Mouse (Mus musculus) hindbrain, postnatal 0 days (tissue): ENCODE data around the gene Il25. TPM values are rescaled to one million over a fixed set of nuclear protein-coding genes. Genes with fewer than 3 reads are reported as not detected.
"Not testable (repeated sequence)": the region's sequence is repeated elsewhere in the genome, so short reads cannot be mapped to it uniquely, and the experiment has no call there.

Source experiments
- ATAC-seq: fragments of 200-750 bp; cut with Nextera tagmentation; 2 replicates; pipeline ENCODE4 v1.8.0; 2017; ENCODE audit warnings: mild to moderate bottlenecking, moderate TSS enrichment, moderate library complexity
- DNase-seq: peaks from one replicate; pipeline ENCODE4 v3.0.0-alpha.2; 2015; ENCODE audit warnings: low spot score
- H3K27ac ChIP-seq: fragments of 300-500 bp; sonication (generic); 2 replicates; pipeline ENCODE4 v1.5.1; 2014; ENCODE audit warnings: mild to moderate bottlenecking
- H3K27me3 ChIP-seq: fragments of 300-500 bp; sonication (generic); 2 replicates; pipeline ENCODE4 v1.6.1; 2014; ENCODE audit warnings: low read length, mixed read lengths; ENCODE audit not compliant: insufficient read depth
- H3K36me3 ChIP-seq: fragments of 300-500 bp; sonication (generic); 2 replicates; pipeline ENCODE4 v1.6.1; 2014; ENCODE audit warnings: low read length, mixed read lengths; ENCODE audit not compliant: insufficient read depth
- H3K4me1 ChIP-seq: fragments of 300-500 bp; sonication (generic); 2 replicates; pipeline ENCODE4 v1.6.1; 2014; ENCODE audit warnings: antibody characterized with exemption, low read length, mixed read lengths; ENCODE audit not compliant: insufficient read depth
- H3K4me2 ChIP-seq: fragments of 300-500 bp; sonication (generic); 2 replicates; pipeline ENCODE4 v1.6.1; 2014; ENCODE audit warnings: low read depth, mild to moderate bottlenecking, low read length, moderate library complexity, mixed read lengths
- H3K4me3 ChIP-seq: fragments of 300-500 bp; sonication (generic); 2 replicates; pipeline ENCODE4 v1.5.1; 2014; ENCODE audit warnings: low read length
- H3K9ac ChIP-seq: fragments of 300-500 bp; sonication (generic); replicated peaks from 2 replicates; pipeline ENCODE4 v1.6.1; 2014; ENCODE audit warnings: mild to moderate bottlenecking, low read length, moderate library complexity, mixed read lengths
- H3K9me3 ChIP-seq: fragments of 300-500 bp; sonication (generic); 2 replicates; pipeline ENCODE4 v1.6.1; 2016; ENCODE audit warnings: low read length, mixed read lengths
- CTCF ChIP-seq: IDR thresholded peaks from 2 replicates; pipeline ENCODE4 v1.5.1; 2016; ENCODE audit warnings: antibody characterized with exemption, control low read depth, low read depth
- WGBS: fragments of 180-500 bp; shearing (Covaris S2); extraction: QIAGEN DNeasy Blood & Tissue Kit; methylation state at CpG from one replicate; pipeline ENCODE4 v1.1.7; 2014; 5-methylcytosine and 5-hydroxymethylcytosine counted together
- polyA plus RNA-seq: library from polyadenylated mRNA; unstranded; fragments of >200 nt; fragmentation: Nextera tagmentation; extraction: Ambion mirVana; gene quantifications from 2 replicates; pipeline ENCODE4 v1.2.1, GENCODE M21; 2015
- total RNA-seq: library from RNA; depleted of rRNA; stranded (reverse); fragments of >200 nt; gene quantifications from 2 replicates; pipeline ENCODE4 v1.2.3, GENCODE M21; 2014

Gene Il25
- total and polyA plus RNA-seq, 2 experiments from 2014 or later: 0.95 TPM; not detected in 1

DNA sequence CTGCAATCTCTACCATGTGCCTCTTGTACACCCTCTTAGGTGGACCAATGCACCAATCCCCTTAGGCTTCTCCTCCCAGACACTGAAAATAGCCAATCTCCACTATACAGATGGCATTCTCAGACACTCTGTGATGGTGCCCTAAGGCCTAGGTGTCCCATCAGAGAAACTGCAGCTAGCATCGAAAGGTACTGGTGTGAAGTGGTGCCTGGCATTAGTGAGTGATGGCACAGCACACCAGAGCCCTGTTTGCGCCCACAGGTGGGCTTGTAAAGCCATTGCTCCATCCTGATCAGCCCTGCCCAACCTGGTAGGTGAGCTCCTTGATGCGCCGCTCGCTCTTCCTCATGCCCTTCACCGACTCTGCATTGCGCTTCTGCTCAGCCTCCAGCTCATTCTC is 11.5 kb downstream of the Il25 start:
- ATAC-seq (no peak), DNase-seq (no peak)
- no peaks in the 10 kb centered on the region for H3K9me3 ChIP-seq
- no peaks in the 10 kb centered on the region for H3K4me1 ChIP-seq
- H3K27ac ChIP-seq: no peak overlapping the region
- H3K9ac ChIP-seq: no peak overlapping the region
- no peak overlapping the region for H3K4me2 ChIP-seq
- no peaks in the 10 kb centered on the region for H3K36me3 ChIP-seq
- no peak for TF ChIP-seq CTCF
- WGBS: 92% methylated on average over 7 of the region's 7 CpGs
- H3K4me3 ChIP-seq: no peak overlapping the region
- no peaks in the 10 kb centered on the region for H3K27me3 ChIP-seq

DNA sequence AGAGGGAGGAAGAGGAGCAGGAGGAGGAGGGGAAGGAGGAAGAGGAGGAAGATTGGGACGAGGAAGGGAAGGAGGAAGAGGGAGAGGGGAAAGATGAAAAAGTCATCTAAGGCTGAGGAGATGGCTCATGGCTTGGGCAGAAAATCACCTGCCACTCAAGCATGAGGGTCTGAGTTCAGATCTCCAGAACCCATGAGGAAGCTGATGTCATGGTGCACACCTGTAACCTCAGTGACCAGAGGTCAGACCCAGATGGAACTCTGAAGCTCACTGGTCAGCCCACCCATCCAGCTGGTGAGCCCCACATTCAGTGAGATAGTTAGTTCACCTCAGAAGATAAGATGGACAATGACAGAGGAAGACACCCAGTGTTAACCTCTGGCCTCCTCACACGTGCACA is 12.4 kb downstream of the Il25 start:
- 80% methylated on average over 2 of the region's 2 CpGs for WGBS
- ATAC-seq: no peak
- no peak overlapping the region for H3K27ac ChIP-seq
- H3K4me2 ChIP-seq: no peak overlapping the region
- TF ChIP-seq CTCF: no peak
- H3K27me3 ChIP-seq: no peaks in the 10 kb centered on the region
- H3K4me3 ChIP-seq: no peak overlapping the region
- no peaks in the 10 kb centered on the region for H3K9me3 ChIP-seq
- H3K9ac ChIP-seq: no peak overlapping the region
- DNase-seq: no peak
- no peaks in the 10 kb centered on the region for H3K4me1 ChIP-seq
- no peaks in the 10 kb centered on the region for H3K36me3 ChIP-seq

DNA sequence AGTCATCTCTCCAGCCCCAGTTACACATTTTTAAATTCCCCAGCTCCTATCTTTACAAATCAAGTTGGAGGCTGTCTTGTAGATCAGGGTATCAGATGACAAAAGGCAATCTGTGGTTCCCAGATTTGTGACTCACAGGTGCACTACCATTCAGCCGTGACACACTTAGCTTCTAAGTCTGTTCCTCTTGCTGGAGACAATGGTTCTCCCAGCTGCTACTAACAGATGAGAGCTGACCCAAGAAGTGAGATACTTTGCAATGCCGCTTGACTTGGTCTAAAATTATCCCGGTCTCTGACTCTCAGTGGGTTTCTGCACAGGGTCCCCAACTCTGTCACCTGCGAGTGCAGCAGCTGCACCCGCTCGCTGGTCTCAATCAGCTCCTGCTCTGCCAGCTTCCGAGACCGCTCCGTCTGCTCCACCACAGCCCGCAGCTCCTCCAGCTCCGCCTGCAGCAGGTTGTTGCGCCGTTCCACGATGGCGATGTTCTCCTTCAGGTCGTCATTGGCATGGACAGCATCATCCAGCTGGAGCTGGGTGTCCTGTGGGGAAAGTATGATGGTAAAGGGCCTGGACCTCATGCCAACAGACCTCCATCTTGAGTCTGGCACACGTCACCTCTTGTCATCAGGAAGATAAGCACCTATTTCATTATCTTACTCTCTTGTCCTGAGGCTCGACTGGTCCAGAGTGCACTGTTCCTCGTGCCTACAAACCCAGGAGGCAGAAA is 13.6 kb downstream of the Il25 start:
- TF ChIP-seq CTCF: no peak
- Histone ChIP-seq H3K27me3 (no peaks in the 10 kb centered on the region), H3K36me3 (no peaks in the 10 kb centered on the region), H3K4me3 (no peak overlapping the region), H3K4me2 (no peak overlapping the region), H3K9me3 (no peaks in the 10 kb centered on the region), H3K9ac (no peak overlapping the region), H3K27ac (no peak overlapping the region), H3K4me1 (no peaks in the 10 kb centered on the region)
- DNase-seq: no peak
- WGBS: 84% methylated on average over 19 of the region's 19 CpGs
- no peak for ATAC-seq

DNA sequence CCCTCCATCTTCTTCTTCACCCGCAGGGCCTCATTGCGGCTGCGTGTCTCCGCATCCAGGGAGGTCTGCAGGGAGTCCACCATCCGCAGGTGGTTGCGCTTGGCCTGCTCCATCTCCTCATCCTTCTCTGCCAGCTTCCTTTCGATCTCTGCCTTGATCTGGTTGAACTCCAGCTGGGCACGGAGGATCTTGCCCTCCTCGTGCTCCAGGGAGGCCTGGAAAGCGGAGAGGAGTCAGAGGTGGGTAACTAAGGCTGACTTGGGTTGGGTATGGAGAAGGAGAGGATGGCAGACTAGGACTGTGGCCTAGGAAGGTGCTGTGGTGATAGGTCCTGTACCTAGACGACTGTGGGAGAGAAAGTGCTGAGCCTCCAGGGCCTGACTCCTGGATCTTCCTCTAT is 14.5 kb downstream of the Il25 start:
- H3K36me3 ChIP-seq, H3K4me1 ChIP-seq, ATAC-seq, H3K27me3 ChIP-seq, H3K4me2 ChIP-seq, H3K9me3 ChIP-seq, H3K27ac ChIP-seq, DNase-seq, H3K4me3 ChIP-seq, H3K9ac ChIP-seq: not testable (repeated sequence)
- 81% methylated on average over 10 of the region's 11 CpGs for WGBS

DNA sequence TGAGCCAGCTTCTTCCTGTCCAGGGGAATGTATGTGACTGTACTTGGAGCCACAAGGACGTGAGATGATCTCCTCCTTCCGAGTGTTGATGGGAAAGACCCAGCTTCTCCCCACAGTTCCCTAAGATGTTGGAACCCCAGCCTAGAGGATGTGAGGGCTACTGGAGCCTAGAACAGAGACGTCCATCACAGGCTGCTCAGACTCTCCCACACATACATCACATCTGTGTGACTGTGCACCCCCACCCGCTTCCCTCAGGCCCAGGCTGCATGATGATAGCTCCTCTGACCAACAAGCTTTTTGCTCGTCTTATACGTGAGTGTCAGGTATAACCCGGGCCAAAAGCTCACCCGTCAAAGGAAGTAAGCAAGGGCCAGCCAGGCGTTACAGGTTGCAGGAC is 16.3 kb downstream of the Il25 start:
- no peak for TF ChIP-seq CTCF
- WGBS: 92% methylated on average over 9 of the region's 9 CpGs
- no peaks in the 10 kb centered on the region for H3K4me1 ChIP-seq

DNA sequence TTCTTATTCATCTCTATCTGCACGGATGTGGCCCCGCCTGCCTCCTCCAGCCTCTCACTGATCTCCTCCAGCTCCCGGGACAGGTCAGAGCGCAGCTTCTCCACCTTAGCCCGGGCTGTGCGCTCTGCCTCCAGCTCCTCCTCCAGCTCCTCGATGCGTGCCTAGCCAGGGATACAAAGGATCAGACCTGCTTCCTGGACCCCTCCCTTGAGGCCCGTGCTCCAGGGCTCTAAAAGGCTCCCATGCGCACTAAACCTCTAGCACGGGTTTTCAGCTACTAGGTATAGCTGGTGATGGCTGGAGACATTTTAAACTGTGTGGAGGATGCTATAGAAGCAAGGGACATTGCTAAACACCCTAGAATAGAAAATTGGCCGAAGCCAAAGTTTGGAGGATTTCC is 18.0 kb downstream of the Il25 start:
- no peak overlapping the region for H3K9ac ChIP-seq
- no peak overlapping the region for H3K4me2 ChIP-seq
- H3K9me3 ChIP-seq: no peaks in the 10 kb centered on the region
- H3K4me1 ChIP-seq: no peaks in the 10 kb centered on the region
- no peak overlapping the region for H3K27ac ChIP-seq
- DNase-seq: no peak
- ATAC-seq: no peak
- H3K4me3 ChIP-seq: no peak overlapping the region
- no peaks in the 10 kb centered on the region for H3K27me3 ChIP-seq
- no peak for TF ChIP-seq CTCF
- 63% methylated on average over 12 of the region's 12 CpGs for WGBS
- no peaks in the 10 kb centered on the region for H3K36me3 ChIP-seq

More for the DNA sequence above, 16.3 kb downstream of the Il25 start:
- Histone ChIP-seq H3K4me3 (no peak overlapping the region), H3K9me3 (no peaks in the 10 kb centered on the region), H3K36me3 (no peaks in the 10 kb centered on the region), H3K27me3 (no peaks in the 10 kb centered on the region), H3K4me2 (no peak overlapping the region), H3K9ac (no peak overlapping the region), H3K27ac (no peak overlapping the region)
- ATAC-seq: no peak
- DNase-seq: no peak

DNA sequence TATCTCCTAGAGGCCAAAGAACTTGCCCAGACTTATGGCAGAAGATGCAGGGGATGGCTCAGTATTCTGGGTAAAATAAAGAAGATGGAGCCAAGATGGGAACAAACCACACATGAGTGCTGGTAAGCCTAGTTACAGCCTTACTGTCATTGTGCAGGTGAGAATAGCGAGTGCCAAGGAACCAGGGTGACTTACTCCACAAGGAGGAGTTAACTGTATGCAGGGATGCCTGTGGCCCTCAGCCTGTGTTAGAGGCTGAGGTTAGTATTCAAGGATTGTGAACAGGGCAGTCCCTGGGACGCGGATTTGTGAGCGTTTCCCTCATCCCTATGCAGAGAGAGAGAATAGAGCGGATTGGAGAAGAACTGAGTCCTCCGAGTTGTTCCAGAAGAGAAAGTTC is 19.1 kb downstream of the Il25 start:
- DNase-seq: no peak
- Histone ChIP-seq H3K4me2 (no peak overlapping the region), H3K4me1 (no peaks in the 10 kb centered on the region), H3K27me3 (no peaks in the 10 kb centered on the region), H3K9me3 (no peaks in the 10 kb centered on the region), H3K36me3 (no peaks in the 10 kb centered on the region), H3K9ac (no peak overlapping the region), H3K27ac (no peak overlapping the region), H3K4me3 (no peak overlapping the region)
- no peak for ATAC-seq
- WGBS: 88% methylated on average over 6 of the region's 6 CpGs
- TF ChIP-seq CTCF: no peak
